Mouse (Mus musculus): ENCODE measurements around the gene Aldh1a3.

GRCm38 (mm10) chr7:66359044-66359443 is 68.3 kb downstream of the Aldh1a3 start:
- no peak for TF ChIP-seq CTCF (IDR thresholded peaks at IDR 0.05; ENCODE audit: low read depth)
- no peak for TF ChIP-seq EP300 (IDR thresholded peaks at IDR 0.05; ENCODE audit: low read depth)

All from heart, postnatal 0 days (tissue).